9 mouse cellular contexts compared by ENCODE assay signal in the genomic region with DNA sequence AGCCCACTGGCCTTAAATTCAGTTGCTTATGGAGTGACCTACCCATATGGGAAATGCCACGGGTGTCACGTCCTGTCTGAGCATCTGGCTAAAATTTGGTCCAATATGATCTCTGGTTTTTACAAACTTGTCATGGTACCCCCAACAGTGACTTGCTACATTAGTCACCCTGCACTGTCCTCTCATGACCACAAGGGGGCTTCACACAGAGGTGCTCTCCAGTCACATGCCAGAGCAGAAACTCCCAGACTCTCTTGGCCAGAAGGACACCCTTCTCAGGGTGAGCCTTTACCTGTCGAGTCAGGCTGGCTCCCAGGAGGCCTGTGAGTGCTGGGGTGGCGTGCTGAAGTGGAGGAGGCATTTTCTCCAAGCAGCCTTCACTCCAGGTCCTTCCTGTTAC. TPM values are rescaled to one million over a fixed set of nuclear protein-coding genes. Genes with fewer than 3 reads are reported as not detected.
DNase-seq lines count a peak whose midpoint lies in the region; ATAC-seq and TF ChIP-seq lines count a peak whose summit lies in the region.
"Had no signal": no experiment of that assay in that cellular context is flagged by ENCODE, and none has a peak within 500 bp of the region (broad histone marks: within the 10 kb centered on the region; RNA-seq: fewer than 3 reads in every experiment).

No protein-coding gene starts in this region.

- H3K9me3 ChIP-seq in forebrain, embryonic 10.5 days = no peaks in the 10 kb centered on the region
- no peaks in the 10 kb centered on the region for H3K9me3 ChIP-seq in forebrain, embryonic 16.5 days (ENCODE audit: control insufficient read depth, low read length)
- H3K9me3 ChIP-seq in midbrain, embryonic 11.5 days (ENCODE audit: control insufficient read depth, low read length) = no peaks in the 10 kb centered on the region
- no peaks in the 10 kb centered on the region for H3K9me3 ChIP-seq in midbrain, embryonic 16.5 days (replicated peaks; ENCODE audit: control insufficient read depth, low read length, poor library complexity, severe bottlenecking)
- H3K9me3 ChIP-seq in midbrain, postnatal 0 days (ENCODE audit: low read length) = no peaks in the 10 kb centered on the region
- H3K9me3 ChIP-seq: hindbrain, embryonic 15.5 days had no signal

- H3K4me3 ChIP-seq in forebrain, embryonic 10.5 days = no peak overlapping the region
- no peak overlapping the region for H3K4me3 ChIP-seq in forebrain, embryonic 16.5 days (replicated peaks; ENCODE audit: low read length)
- H3K4me3 ChIP-seq in midbrain, embryonic 11.5 days (ENCODE audit: low read depth, low read length) = no peak overlapping the region
- H3K4me3 ChIP-seq in midbrain, embryonic 16.5 days (ENCODE audit: low read depth, low read length) = no peak overlapping the region
- no peak overlapping the region for H3K4me3 ChIP-seq in midbrain, postnatal 0 days (ENCODE audit: low read depth, low read length)
- H3K4me3 ChIP-seq: hindbrain, embryonic 15.5 days had no signal

- peak; percentile 90 for TF ChIP-seq CTCF in midbrain, postnatal 0 days (IDR thresholded peaks at IDR 0.05)

- no peaks in the 10 kb centered on the region for H3K4me1 ChIP-seq in forebrain, embryonic 10.5 days
- no peaks in the 10 kb centered on the region for H3K4me1 ChIP-seq in forebrain, embryonic 16.5 days (replicated peaks; ENCODE audit: control insufficient read depth, insufficient read depth, low read length)
- 0 out of 2 replicates have a peak, but pooled peaks cover 3% of the 10 kb centered on the region for H3K4me1 ChIP-seq in midbrain, embryonic 11.5 days (ENCODE audit: control insufficient read depth, insufficient read depth, low read length)
- H3K4me1 ChIP-seq in midbrain, embryonic 16.5 days (ENCODE audit: control insufficient read depth, insufficient read depth, low read length) = no peaks in the 10 kb centered on the region
- no peaks in the 10 kb centered on the region for H3K4me1 ChIP-seq in midbrain, postnatal 0 days (ENCODE audit: insufficient read depth, low read length)
- H3K4me1 ChIP-seq: hindbrain, embryonic 15.5 days had no signal

- H3K27me3 ChIP-seq in forebrain, embryonic 10.5 days (ENCODE audit: poor library complexity, severe bottlenecking) = no peaks in the 10 kb centered on the region
- H3K27me3 ChIP-seq in forebrain, embryonic 16.5 days (replicated peaks; ENCODE audit: control insufficient read depth, insufficient read depth, low read length) = no peaks in the 10 kb centered on the region
- no peaks in the 10 kb centered on the region for H3K27me3 ChIP-seq in midbrain, embryonic 11.5 days (ENCODE audit: control insufficient read depth, insufficient read depth, low read length)
- no peaks in the 10 kb centered on the region for H3K27me3 ChIP-seq in midbrain, embryonic 16.5 days (ENCODE audit: control insufficient read depth, insufficient read depth, low read depth, low read length)
- H3K27me3 ChIP-seq in midbrain, postnatal 0 days (ENCODE audit: insufficient read depth, low read length) = no peaks in the 10 kb centered on the region
- H3K27me3 ChIP-seq: hindbrain, embryonic 15.5 days had no signal

- H3K4me2 ChIP-seq in forebrain, embryonic 16.5 days (ENCODE audit: low read length) = no peak overlapping the region
- H3K4me2 ChIP-seq in midbrain, embryonic 11.5 days = no peak overlapping the region
- no peak overlapping the region for H3K4me2 ChIP-seq in midbrain, embryonic 16.5 days (ENCODE audit: low read length)
- no peak overlapping the region for H3K4me2 ChIP-seq in midbrain, postnatal 0 days (ENCODE audit: low read depth, low read length, poor library complexity, severe bottlenecking)
- H3K4me2 ChIP-seq: hindbrain, embryonic 15.5 days had no signal

- H3K9ac ChIP-seq in forebrain, embryonic 16.5 days (replicated peaks; ENCODE audit: low read depth, low read length) = no peak overlapping the region
- no peak overlapping the region for H3K9ac ChIP-seq in midbrain, embryonic 11.5 days (ENCODE audit: low read length)
- H3K9ac ChIP-seq in midbrain, embryonic 16.5 days (ENCODE audit: low read depth, low read length) = no peak overlapping the region
- no peak overlapping the region for H3K9ac ChIP-seq in midbrain, postnatal 0 days (replicated peaks; ENCODE audit: low read length, poor library complexity, severe bottlenecking)
- H3K9ac ChIP-seq: hindbrain, embryonic 15.5 days had no signal

- no peak for ATAC-seq in forebrain, embryonic 16.5 days
- no peak; the same call in 1 of the 2 replicates for ATAC-seq in midbrain, embryonic 11.5 days (ENCODE audit: low FRiP score)
- no peak for ATAC-seq in midbrain, embryonic 16.5 days
- 0 out of 2 replicates have a peak, but pooled peaks have one; percentile 19 for ATAC-seq in midbrain, postnatal 0 days (ENCODE audit: low FRiP score)

- H3K27ac ChIP-seq in forebrain, embryonic 10.5 days = no peak overlapping the region
- H3K27ac ChIP-seq in forebrain, embryonic 16.5 days (ENCODE audit: low read length) = no peak overlapping the region
- no peak overlapping the region for H3K27ac ChIP-seq in midbrain, embryonic 11.5 days (ENCODE audit: low read depth, low read length)
- H3K27ac ChIP-seq in midbrain, embryonic 16.5 days (ENCODE audit: low read length) = no peak overlapping the region
- no peak overlapping the region for H3K27ac ChIP-seq in midbrain, postnatal 0 days (ENCODE audit: low read depth, low read length)
- H3K27ac ChIP-seq: hindbrain, embryonic 15.5 days had no signal

- 65% methylated on average over 4 of the region's 4 CpGs for WGBS in forebrain, embryonic 10.5 days
- 53% methylated on average over 4 of the region's 4 CpGs for WGBS in forebrain, embryonic 16.5 days
- 50% methylated on average over 4 of the region's 4 CpGs for WGBS in midbrain, embryonic 11.5 days
- whole genome bisulfite sequencing in midbrain, embryonic 16.5 days = 55% methylated on average over 4 of the region's 4 CpGs
- 45% methylated on average over 4 of the region's 4 CpGs for WGBS in midbrain, postnatal 0 days

- peak; percentile 23 for DNase-seq in forebrain, embryonic 10.5 days (ENCODE audit: extremely low spot score, low spot score)
- DNase-seq in midbrain, embryonic 11.5 days (ENCODE audit: low spot score, missing footprints) = peak; percentile 86
- DNase-seq in embryo, embryonic 11 days = peak; percentile 64
- peak; percentile 77 for DNase-seq in midbrain, postnatal 0 days (ENCODE audit: low spot score)
- DNase-seq in layer of hippocampus, postnatal 10 days (ENCODE audit: low spot score in 2 of 2) = no peak
- no peak for DNase-seq in layer of hippocampus, adult 8-10 months (ENCODE audit: low spot score in 2 of 2)

- no peaks in the 10 kb centered on the region for H3K36me3 ChIP-seq in forebrain, embryonic 10.5 days (replicated peaks)
- no peaks in the 10 kb centered on the region; the same call in 1 of the 2 replicates for H3K36me3 ChIP-seq in forebrain, embryonic 16.5 days (ENCODE audit: control insufficient read depth, insufficient read depth)
- H3K36me3 ChIP-seq in midbrain, embryonic 11.5 days (ENCODE audit: control insufficient read depth, insufficient read depth, low read length) = no peaks in the 10 kb centered on the region
- peaks cover 13% of the 10 kb centered on the region; the same call in 1 of the 2 replicates for H3K36me3 ChIP-seq in midbrain, embryonic 16.5 days (ENCODE audit: control insufficient read depth, insufficient read depth, low read length)
- peaks cover 44% of the 10 kb centered on the region for H3K36me3 ChIP-seq in midbrain, postnatal 0 days (ENCODE audit: insufficient read depth, low read length)

RNA-seq across cellular contexts. Expression of a gene that starts 33.1 kb away (rescaled TPM):
- not detected in 2 replicates for polyA plus RNA-seq in forebrain, embryonic 10.5 days (2016; fragmentation: Nextera tagmentation; extraction: Ambion mirVana)
- 2.6 and 4.3 TPM in 2 replicates for polyA plus RNA-seq in forebrain, embryonic 16.5 days (2015; fragmentation: Nextera tagmentation; extraction: Ambion mirVana)
- 0.04 TPM in 2 replicates for polyA plus RNA-seq in midbrain, embryonic 11.5 days (2014; fragmentation: Nextera tagmentation; extraction: Ambion mirVana)
- polyA plus RNA-seq in midbrain, embryonic 16.5 days (2015; fragmentation: Nextera tagmentation; extraction: Ambion mirVana) = 2.3 and 3.0 TPM in 2 replicates
- total RNA-seq in midbrain, postnatal 0 days (2014; rRNA removed) = 19.4 and 29.5 TPM in 2 replicates
- polyA plus RNA-seq in midbrain, postnatal 0 days (2015; fragmentation: Nextera tagmentation; extraction: Ambion mirVana) = 1.2 and 1.6 TPM in 2 replicates
- 10 to 100 TPM; 16.5 to 18.4 TPM for total RNA-seq in layer of hippocampus, postnatal 10 days (2021)
- total RNA-seq in layer of hippocampus, adult 8-10 months (2022) = 10 to 100 TPM; 22.4 to 42.6 (median 30.3) TPM

Comparison
In these comparisons a context has a peak if more than half of its experiments do, and no peak if none do; other contexts are left out.
1. DNase-seq: peak in forebrain, embryonic 10.5 days (single experiment), midbrain, embryonic 11.5 days (single experiment), embryo, embryonic 11 days (single experiment) and midbrain, postnatal 0 days (single experiment); none in layer of hippocampus, postnatal 10 days (0 of 2) and layer of hippocampus, adult 8-10 months (0 of 2).